Mouse (Mus musculus): Measurements from ENCODE around the gene Nfkbib.
A peak's percentile ranks its signal among the peaks of the same experiment; 100 is the strongest.

The Nfkbib gene

DNA sequence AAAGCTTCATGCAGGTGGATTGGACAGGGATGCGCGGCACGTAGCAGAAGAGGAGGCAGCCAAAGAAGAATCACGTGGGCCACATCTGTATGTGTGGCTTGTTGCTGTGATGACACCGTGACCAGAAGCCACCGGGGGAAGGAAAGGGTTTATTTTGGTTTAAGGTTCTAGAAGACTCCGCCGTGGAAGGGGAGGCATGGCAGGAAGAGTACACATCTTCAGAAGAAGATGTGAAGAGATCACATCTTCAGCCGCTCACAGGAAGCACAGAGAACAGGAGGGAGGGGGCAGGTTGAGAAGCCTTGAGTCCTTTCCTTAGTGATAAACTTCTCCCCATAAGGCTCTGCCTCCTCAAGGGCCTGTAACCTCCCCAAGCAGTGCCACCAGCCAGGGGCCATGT is 32.7 kb upstream of the Nfkbib start:
- no peak for DNase-seq (ENCODE audit: low spot score)

DNA sequence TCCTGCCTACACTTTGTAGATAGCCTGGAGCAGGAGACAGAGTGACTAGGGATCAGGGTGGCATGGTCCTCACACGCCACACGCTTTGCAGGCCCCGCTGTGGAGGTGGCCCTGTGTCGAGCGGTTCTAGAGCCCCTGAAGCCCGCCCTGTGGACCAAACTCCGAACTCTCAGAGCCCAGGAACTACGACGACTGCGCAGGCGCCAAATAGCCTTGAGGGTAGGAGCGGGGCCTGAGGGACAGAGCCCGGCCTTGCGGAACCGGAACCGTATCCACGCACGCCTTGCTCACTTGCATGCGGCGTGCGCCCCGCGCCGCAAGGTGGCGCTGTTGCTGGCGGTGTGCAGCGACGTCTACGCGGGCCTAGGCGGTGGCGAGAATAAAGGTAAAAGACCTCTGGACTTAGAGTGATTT is 29.3 kb upstream of the Nfkbib start:
- peak; percentile 72 for DNase-seq (ENCODE audit: low spot score)

DNA sequence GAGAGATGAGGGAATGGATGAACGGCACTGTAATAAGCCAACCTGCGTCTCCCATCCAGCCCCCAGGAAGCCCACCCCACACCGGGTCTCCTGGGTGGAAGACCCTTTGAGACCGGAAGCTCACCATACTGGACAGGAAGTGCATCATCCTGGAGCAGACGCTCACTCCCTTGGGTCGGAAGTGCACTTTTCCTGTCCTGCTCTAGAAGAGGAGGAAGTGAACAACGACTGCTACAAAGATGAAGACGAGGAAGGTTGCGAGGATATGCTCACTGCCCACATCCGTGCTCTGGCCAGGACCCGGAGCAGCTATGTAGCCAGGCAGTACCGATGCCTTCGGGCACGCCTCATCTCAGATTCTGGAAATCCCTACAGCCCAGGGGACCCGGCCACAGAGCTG is 28.5 kb upstream of the Nfkbib start:
- no peak for DNase-seq (ENCODE audit: low spot score)

DNA sequence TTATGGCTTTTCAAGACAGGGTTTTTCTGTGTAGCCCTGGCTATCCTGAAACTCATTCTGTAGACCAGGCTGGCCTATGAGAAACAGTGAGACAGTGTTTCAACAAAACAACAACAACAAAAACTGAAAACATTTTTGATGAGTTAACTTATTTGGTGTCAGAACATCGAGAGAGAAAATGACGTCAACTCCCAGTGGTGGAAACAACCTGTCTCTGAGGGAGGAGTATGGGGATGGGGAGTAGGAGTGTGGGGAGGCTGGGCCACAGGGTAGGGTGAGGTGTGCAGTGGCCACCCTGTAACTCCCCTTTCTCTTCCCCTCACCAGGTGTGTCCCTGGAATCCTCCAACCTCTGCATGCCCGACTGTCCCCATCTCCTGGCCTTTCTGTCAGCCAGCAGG is 27.2 kb upstream of the Nfkbib start:
- DNase-seq (ENCODE audit: low spot score): no peak

DNA sequence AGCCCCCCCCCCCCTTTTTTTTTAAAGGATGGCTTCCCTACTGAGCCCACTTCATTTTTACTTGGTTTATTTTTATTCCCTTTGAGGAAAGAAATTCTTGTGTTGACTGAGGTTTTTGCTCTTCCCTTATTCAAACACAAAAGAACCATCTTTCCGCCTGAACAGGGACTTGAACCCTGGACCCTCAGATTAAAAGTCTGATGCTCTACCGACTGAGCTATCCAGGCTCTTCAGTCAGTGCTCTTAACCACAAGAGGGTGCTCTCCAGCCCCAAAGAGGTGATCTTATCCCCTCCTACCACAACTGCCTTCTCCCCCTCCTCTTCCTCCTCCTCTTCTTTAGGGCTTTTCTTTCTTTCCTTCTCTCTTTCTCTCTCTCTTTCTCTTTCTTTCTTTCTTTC is 26.5 kb upstream of the Nfkbib start:
- DNase-seq (ENCODE audit: low spot score): no peak

DNA sequence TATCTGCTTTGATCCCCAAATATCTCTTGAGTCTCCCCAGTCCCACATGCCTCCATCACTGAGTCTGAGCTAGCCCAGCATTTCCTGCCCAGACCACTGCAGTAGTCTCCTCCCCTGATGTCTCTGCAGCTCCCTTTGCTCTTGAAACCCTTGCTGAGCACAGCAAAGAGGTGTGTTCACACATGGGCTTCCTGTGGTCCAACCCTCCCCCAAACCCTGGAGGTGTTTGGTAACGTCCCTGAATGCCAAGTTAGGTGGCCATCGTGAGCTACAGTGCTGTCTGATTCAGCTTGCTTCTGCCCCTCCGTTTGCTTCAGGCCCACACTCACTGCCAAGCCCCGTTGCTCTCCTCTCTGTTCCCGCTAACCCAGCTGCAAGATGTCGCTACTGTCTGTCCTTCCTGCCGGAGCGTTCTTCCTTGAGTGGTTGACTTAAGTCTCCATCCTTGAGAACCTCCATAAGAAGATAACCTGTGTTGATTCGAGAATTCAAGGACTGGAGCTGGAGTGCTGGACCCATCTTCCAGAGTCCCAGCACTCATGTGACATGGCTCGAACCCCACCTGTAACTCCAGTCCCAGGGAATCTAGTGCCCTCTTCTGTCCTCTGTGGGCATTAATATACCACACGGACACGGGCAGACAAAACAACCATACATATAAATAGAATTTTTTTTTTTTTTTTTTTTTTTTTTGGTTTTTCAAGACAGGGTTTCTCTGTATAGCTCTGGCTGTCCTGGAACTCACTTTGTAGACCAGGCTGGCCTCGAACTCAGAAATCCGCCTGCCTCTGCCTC is 25.3 kb upstream of the Nfkbib start:
- DNase-seq (ENCODE audit: low spot score): no peak

DNA sequence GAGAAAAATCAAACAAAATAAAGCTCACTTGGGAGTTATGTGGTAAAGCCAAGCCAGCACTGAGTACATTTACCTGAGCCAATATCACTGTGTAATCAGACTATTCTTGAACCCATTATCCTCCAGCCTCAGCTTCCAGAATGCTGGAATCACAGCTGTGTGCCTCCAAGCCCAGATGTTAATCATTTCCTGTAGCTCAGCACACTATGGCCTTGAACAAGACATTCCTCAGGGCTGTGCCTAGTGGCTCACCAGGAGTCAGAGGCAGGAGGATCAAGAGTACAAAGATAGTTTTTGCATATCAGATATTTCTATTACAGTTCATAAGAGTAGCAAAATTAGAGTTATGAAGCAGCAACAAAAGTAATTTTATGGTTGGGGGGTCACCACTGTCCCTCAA is 24.4 kb upstream of the Nfkbib start:
- DNase-seq (ENCODE audit: low spot score): no peak

DNA sequence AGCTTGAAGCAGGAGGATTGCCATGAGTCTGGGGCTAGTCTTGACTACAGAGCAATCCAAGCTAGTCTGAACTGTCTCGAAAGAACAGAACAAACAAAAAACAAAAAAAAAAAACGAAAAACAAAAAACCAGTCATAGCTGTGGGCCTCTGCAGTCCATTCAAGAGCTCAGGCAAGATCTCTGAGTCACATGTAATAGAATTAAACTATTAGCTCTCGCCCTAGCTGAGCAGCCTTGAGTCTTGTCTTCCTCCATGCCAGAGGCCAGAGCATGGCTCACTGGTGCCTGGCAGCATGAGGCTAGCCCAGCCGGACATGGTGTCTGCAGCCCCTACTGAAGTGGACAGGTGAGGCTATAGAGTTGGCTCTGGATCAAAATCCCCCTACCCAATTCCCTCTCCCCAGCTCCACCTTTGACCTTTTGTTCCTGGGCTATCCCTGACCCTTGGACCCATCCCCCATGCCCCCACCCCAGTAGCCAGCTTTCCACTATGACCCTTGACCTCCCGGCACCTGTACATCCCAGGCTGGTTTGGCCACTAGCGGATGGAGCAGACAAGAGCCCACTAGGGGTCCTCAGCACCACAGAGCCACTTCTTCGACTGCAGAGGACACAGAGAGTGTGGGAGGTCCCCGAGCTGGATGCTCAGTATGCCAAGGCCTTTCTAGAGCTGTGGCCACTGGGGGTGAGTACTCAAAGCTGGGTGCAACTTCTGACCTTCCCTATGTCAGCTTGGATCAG is 22.9 kb upstream of the Nfkbib start:
- DNase-seq (ENCODE audit: low spot score): no peak

DNA sequence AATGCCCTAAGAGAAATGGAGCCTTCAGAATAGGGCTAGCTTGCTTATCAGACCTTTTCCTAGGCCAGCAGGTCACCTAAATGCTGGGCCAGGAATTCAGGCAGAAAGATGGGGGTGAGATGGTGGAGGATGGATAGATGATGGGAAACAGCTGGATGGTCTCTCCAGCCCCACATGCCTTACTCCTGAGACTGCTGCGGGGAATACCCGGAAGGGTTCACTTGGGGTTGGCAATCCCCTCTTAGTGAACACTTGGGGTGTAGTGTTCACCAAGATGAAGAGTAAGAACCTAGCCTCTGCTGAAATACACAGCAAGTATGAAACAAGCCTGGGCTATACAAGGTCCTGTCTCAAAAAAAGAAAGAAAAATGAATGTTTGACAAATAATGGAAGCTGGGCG is 21.9 kb upstream of the Nfkbib start:
- DNase-seq (ENCODE audit: low spot score): no peak

DNA sequence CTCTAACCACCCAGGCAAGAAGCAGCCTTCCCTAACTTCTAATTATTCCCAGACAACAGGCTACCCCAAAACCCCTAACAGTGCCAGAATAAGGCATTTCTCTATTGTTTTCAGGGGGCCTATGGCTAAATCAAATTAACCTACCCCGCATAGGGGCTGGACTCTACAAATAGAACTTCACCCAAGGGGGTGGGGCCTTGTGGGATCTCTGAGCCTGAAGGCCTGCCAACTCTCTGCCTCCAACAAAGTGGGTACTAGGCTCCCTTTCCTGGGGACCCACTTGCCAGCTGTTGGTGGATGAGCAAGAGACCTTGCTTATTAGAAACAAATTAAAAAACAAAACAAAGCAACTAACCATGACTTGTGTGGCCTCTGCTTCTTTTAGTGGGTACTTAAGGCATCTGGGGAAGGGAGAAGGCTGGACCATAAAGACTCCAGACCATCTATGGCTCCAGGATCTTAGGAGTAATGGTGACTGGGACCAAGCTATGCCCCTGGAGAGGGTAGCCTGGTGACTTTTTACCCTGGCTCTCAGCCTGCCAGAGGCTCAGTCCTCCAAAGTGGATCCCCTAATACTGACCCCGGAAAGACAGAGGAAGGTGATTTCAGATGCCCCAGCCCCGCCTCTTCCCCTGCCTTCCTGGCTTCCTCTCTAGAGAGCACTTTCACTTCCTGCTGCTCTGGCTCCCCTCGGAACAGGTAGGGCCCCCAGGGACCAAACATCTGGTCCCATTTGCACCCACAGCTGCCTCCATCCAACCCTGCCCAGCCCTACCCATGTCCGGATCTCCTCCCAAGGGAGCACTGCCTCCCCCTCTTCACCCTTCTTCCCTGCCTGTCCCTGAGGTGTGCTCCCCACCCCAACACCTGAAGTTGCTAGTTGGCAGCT is 21.2 kb upstream of the Nfkbib start, which contains the start of gene Rinl:
TSS of gene Rinl (plus strand) at position 663 of the 889 bp plus-strand sequence.
- peak; percentile 60 for DNase-seq (ENCODE audit: low spot score)

DNA sequence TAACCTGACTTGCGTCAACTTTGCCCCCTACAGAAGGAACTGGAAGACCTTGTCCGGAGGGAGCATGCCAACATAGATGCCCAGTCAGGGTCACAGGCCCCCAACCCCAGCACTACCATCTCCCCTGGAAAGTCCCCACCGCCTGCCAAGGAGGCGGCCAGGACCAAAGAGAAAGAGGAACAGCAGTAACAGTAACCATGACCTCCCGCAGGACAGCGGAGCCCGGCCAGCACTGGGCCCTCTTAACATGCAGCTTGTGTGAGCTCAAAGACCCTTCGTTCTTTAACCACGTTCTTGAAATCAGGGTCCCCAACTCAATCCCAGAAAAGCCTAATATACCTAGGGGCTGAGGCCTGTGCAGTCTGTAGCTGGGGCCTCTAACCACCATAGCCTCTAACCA is 20.6 kb upstream of the Nfkbib start:
- DNase-seq (ENCODE audit: low spot score): no peak

DNA sequence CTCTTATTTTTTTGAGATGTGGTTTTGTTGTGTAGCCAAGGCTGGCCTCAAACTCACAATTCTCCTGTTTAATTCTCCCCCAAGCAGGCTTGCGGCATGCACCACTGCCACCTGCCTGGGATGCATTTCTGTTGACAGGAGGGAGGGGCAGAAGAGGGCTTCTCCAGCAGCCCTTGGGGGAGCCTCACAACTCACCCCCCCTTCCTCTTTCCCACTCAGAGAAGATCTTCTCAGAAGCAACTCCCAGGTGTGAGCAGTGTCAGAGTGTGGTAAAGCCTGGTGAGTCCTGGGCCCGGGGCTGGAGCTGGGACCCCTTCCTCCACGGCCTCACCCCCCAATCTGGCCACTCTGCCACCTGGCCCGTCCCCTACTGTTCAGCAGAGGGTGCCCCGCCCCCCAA is 17.8 kb upstream of the Nfkbib start:
- DNase-seq (ENCODE audit: low spot score): no peak

DNA sequence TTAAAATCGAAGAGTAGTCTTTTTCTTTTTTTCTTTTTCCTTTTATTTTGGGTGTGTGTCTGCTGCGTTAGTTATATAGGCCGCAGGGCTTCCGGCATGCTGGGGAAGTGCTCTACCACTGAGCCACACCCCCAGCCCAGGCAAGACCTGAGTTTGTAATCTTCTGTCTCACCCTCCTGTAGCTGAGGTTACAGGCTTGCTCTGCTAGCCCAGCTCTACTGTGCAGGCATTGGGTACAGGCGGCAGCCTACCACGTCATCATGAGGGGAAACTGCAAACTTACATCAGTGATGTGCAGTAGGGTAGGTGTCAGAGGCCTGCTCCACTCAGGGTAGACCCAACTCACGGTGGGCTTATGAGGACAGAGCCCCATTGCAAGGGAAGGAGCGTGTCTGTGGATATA is 13.9 kb upstream of the Nfkbib start:
- peak; percentile 36 for DNase-seq (ENCODE audit: low spot score)

DNA sequence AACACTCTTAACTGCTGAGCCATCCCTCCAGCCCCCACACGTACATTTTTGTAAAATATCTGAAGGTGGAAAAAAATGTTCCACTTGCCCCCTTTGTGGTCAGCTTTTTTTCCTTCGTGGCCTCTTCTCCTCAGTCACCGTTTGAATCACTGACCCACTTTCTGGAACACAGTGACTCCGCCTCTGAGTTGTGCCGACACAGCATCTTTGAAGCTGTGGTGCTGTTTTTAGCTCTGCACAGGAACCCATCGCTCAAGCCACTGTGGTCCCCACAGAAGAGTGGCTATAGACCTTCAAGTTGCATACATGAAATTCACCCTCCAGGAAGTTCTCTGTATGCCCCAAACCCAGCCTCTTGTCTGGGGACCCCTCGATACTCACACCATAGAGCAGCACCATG is 13.5 kb upstream of the Nfkbib start:
- DNase-seq (ENCODE audit: low spot score): no peak

DNA sequence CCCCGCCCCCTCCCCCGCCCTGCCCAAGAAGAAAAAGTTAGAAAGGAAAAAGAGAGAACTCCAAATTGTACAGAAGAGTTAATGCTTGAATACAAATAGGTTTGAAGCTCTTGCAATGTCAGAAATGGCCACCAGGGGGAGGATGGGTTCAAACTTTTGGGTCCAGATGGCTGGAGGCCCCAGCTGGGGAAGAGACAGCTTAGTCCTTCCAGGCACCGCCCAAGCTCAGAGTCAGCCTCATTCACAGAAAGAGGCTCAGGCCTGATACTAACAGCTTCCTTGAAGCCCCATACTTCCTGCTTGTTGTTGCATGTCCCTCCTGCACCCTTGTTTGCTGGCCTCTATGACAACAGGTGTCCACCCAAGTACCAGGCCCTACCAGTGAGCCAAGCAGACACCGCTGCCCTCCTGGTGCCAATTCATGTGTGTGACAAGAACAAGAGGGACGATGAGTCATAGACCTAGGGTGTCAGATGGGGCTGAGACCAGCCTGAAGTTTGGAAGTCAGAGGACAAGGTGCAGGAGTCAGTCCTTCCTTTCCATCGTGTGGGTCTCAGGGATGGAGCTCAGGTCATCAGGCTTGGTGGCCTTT is 12.9 kb upstream of the Nfkbib start:
- DNase-seq (ENCODE audit: low spot score): peak; percentile 76

DNA sequence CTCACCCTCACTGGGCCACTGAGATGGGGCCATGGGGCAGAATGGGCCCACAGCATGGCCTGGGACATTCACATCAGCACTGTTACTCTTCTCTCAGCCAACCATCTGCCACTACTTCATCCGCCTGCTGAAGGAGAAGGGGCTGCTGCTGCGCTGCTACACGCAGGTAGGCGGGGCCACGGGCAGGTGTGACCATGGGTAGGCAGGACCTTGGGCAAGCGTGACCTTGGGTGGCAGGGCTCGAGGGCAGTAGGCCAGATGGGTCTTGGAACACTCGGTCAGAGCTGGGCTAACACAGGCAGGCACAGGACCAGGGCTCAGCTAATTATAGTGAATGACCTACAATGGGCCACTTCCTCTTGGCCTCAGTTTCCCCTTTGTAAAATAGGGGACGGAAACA is 11.5 kb upstream of the Nfkbib start:
- no peak for DNase-seq (ENCODE audit: low spot score)

DNA sequence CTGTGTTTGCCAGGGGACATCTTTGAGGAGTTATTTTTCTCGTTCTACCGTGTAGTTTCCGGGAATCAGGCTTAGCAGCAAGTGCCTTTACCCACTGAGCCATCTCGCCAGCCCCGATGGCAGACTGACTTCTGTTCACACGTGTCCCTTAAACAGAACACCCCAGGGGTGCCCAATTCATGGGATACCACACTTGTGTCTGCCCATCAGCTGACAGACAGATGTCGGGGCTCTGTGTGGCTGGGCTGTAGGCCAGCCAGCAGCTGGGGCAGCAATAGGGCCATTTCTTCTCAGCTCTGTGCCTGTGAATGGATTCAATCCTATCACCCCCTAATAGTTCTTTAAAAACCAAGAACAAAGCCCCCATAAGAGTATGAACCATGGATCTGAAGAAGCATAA is 7.8 kb upstream of the Nfkbib start:
- DNase-seq (ENCODE audit: low spot score): no peak

DNA sequence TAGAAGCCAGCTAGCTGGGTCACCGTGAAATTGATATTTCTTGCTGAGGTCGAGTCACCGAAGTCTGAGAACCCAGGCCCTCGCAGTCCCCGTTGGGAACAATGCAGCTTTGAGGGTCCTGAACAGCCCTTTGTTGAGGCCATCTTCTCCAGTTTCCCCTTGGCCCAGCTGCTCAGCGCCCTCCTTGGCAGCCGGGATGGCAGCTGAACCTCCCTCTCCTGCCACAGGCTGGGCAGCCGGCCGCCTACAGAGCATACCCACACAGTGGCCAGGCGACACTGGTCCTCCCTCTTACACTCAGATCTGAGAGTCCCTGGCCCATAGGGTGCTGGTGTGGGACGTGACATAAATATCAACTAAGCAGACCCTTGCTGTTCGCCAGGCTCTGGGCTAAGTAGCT is 6.9 kb upstream of the Nfkbib start:
- DNase-seq (ENCODE audit: low spot score): no peak

DNA sequence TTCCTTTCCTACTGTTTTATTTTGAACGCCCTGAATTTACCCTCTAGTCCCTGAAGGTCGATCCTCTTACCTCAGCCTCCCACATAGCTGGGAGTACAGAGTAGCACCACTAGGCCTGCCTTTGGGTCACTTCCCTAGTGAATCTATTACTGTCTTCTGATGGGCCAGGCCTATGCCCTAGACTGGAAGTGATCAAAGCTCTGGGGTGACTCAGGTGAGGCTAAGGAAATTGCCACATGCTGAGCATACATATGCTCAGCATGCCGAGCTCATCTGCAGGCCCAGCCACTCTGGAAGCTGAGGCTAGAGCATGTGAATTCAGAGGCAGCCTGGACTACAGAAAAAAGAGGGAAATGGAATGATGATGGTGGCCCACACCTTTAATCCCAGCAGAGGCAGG is 5.9 kb upstream of the Nfkbib start:
- no peak for DNase-seq (ENCODE audit: low spot score)

DNA sequence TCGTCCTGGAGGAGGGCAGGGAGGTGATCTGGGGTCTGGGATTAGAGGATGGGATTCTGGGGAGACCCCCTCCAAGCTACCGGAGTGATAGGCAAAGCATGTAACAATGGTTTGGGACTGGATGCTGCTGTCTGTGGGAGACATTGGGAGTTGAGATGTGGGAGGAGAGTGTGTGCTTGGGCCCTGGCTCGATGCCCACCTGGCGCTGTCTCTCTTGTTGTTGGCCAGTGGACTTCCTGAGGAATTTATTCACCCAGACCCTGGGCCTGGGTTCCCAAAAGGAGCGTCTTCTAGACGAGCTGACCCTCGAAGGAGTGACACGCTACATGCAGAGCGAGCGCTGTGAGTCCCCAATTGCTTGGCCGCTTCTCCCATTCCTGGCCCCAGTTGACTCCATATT is 4.6 kb upstream of the Nfkbib start:
- no peak for DNase-seq (ENCODE audit: low spot score)

DNA sequence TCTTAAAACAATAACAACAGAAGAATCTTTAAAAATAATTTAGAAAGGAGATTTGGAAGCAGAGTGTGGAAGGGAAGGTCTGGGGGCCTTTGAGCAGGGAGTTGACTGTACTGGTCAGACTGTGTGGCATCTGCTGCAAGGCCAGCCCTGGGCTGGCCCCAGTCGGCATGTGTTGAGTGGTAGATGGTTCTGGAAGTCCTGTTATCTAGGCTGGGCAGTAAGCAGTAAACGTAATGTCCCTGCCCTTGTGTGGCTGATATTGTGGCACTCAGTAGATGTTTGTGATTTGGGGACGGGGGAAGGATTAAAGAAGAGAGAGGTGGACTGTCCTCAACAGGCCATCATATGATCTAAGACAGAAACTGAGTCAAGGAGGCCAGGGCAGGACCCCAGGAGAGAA is 3.0 kb upstream of the Nfkbib start:
- DNase-seq (ENCODE audit: low spot score): no peak

DNA sequence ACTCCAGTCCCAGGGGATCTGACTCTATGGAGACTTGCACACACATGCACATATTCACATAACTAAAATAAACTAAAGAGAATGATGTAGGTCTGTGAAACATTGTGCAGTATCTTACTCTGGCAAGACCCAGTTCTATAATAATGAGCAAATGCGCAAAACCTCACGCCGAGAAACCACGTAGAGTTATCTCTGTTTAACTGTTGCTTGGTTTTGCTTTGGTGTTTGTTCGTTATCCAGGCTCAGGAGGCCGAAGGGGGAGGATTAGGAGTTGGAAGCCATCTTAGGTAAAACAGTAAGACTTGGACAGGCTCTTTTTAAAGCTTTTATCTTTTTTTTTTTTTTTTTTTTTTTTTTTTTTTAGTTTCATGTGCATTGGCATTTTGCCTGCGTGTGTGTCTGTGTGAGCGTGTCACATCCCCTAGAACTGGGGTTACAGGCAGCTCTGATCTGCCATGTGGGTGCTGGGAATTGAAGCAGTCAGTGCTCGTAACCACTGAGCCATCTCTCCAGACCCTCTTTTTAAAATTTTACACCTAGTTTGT is 2.2 kb upstream of the Nfkbib start:
- DNase-seq (ENCODE audit: low spot score): no peak
